Mouse (Mus musculus) brain, embryonic 14.5 days (tissue): ENCODE measurements around the gene C2cd5. TPM values are rescaled to one million over a fixed set of nuclear protein-coding genes. Genes with fewer than 3 reads are reported as not detected.

Experiments
- DNase-seq: peaks from one replicate; pipeline ENCODE4 v3.0.0-alpha.2; 2011; ENCODE audit warnings: low read depth
- CTCF ChIP-seq: fragments of 200-500 bp; IDR thresholded peaks from 2 replicates; pipeline ENCODE4 v1.5.1; 2012; ENCODE audit warnings: inconsistent platforms, mild to moderate bottlenecking, moderate library complexity, borderline replicate concordance; ENCODE audit not compliant: insufficient read depth, insufficient read length; ENCODE audit errors: extremely low read depth
- POLR2A ChIP-seq: fragments of 200-500 bp; IDR thresholded peaks from 2 replicates; pipeline ENCODE4 v1.6.1; 2012; ENCODE audit warnings: mild to moderate bottlenecking, inconsistent platforms, borderline replicate concordance; ENCODE audit not compliant: poor library complexity, insufficient read depth, insufficient read length, severe bottlenecking; ENCODE audit errors: extremely low read depth
- polyA plus RNA-seq: library from polyadenylated mRNA; depleted of rRNA; stranded (reverse); fragments of >200 nt; gene quantifications from 2 replicates; pipeline ENCODE4 v1.2.3, GENCODE M21; 2012

C2cd5 gene
- polyA plus RNA-seq, 1 experiment: 93.5 TPM

DNA sequence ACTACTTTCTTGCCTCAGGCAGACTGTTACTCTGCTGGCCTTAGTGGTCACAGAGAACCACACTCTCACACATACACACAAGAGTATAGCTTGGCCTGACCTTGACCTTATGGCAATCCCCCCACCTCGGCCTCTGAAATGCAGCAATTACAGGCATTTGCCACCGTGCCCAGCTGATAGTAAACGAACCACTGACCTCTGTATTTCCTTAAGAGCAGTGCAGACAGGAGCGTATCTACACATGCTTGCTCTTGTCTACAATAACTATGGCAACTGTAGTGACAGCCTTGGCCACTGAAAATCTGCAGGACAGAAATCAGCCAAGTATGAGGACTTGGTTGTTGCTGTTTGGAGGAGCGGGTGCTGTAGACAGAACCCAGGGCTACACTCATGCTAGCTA lies 37.4 kb upstream of the C2cd5 start:
- no peak for TF ChIP-seq CTCF
- no peak for TF ChIP-seq POLR2A
- no peak for DNase-seq

DNA sequence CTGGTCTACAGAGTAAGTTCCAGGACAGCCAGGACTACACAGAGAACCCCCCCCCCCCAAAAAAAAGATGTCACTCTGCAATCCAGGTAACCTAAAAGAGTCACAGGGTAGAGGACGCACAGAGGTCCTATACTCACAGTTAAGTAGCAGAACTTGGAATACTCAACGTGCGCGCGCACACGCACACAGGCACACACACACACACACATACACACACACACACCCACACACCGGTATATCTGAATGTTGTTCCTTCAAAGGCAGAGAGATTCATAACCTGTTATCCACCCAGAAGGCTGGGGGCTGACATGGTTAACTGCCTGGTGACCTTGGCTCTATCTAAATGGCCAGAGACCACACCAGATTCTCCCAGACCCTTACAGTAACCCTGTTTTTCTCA lies 36.7 kb upstream of the C2cd5 start:
- no peak for DNase-seq
- no peak for TF ChIP-seq CTCF
- no peak for TF ChIP-seq POLR2A

DNA sequence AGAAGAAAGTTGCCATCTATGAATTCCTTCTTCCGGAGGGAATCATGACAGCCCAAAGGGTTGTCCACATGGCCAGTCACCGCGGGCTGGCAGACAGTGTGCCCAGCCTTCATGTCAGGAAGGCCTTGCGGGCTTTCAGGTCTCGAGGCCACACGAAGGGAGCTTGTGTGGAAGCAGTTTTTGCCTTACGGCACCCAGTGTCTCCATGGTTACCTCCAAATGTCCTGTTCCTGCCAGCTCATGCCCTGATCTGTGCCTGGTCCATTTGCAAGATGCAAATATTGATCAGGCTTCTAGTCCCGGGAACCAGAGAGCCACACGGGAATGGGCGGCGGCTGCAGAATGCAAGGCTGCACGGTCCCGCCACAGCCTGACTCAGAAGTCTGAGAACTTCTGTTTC lies 35.2 kb upstream of the C2cd5 start:
- TF ChIP-seq CTCF (no peak), POLR2A (no peak)
- no peak for DNase-seq

DNA sequence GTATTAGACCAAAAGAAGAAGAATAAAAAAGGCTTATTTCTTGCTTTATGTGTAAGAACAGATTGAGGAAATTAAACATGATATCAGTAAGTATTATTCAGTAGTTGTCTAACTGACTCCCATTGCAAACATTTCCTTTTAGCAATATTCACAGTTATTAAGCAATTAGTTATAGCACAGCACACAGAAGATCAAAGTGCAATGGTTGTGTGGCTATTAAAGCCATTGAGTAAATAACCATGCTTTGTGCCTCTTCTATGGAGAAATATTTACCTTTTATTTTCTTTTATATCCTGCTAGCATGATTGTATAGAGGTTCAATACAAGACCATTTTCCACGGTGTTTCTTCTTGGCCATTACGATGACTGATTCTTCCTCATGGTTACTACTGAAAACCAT lies 33.2 kb upstream of the C2cd5 start:
- no peak for TF ChIP-seq CTCF
- no peak for TF ChIP-seq POLR2A
- no peak for DNase-seq

DNA sequence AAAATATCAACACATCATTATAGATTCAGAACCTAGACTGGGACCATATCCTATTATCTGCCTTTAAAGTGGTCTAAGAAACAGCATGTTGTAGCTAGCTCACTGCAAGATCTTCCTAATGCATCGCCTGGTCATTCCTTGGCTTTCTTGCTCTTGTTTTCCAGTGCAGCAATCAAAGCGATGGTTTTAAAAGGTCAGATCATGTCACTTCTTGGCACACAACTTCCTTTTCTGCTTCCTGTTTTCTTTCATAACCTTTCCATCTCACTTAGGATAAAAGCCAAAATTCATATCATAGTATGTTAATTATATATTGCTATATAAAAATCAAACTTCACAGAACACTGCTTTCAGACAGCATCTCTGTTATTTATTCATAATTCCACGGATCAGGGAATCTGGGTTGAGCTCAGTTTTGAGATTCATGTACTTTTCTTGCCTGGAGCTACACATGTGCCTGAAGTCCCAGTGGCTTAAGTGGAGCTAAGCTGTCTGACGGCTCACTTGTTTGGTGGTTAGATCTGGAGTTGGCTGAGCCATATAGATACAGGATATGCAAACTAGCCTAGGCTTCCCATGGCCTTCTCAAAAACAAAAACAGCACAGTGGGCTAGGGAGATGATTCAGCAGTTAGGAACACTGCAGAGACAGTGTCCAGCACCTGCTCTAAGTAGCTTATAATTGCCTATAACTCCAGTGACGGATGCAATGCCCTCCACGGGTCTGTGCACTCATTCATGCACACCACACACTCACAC lies 32.1 kb upstream of the C2cd5 start:
- no peak for TF ChIP-seq CTCF
- TF ChIP-seq POLR2A: no peak
- no peak for DNase-seq

DNA sequence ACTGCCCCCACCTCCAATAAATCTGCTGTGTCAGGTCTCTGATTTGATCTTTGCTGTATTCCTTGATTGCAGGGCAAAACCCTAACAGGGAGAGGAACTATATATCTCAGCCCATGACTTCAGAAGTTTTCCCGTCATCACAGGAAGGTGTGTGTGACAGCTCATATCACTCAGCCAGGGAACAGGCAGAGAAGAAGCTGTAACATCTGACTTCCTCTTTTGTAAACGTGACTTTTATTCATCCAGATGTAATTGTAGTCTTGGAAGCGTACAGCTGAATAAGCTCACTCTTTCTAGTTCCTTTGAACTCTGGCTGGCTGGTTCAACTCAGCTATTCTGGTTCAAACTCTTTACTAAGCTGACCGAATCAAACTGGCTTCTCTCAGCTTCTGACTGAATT lies 30.5 kb upstream of the C2cd5 start:
- no peak for DNase-seq
- TF ChIP-seq CTCF (no peak), POLR2A (no peak)

DNA sequence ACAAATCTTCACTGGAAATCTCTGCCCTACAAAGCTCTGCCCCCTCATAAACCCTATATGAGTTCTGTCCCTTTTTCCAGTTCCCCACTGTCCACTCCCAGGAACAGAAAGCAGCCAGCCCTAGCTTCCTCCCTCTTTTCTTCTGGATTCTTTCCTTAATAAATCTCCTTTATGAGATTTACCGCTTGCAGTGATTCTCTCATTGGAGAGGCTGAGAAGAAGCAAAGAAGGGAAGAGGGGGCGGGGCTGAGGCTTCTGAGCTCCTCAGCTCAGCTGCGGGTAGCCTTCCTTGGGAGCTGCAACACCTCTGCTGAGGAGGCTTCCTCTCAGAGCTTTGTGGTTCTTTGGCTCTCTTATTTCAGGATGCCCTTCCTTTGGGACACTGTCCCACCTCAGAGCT lies 30.0 kb upstream of the C2cd5 start:
- TF ChIP-seq CTCF (no peak), POLR2A (no peak)
- DNase-seq: no peak

DNA sequence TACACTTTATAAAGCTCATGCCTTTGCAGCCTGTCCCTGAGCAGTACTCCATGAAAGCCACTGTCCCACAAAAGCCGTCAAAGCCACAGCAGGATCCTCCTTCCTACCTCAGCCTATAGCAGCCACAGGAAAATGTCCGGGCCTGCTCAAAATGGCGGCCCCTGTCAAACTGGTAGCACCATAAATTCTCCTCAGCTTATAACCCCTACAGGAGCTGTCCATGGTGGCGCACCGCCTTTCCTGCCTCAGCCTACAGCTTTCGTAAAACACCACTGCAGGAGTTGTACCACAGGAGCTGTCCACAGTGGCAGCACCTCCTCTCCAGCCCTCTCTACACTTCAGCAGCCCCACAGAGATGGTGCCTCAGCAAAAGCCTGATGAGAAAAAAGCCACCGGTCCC lies 29.5 kb upstream of the C2cd5 start:
- TF ChIP-seq CTCF (no peak), POLR2A (no peak)
- no peak for DNase-seq

DNA sequence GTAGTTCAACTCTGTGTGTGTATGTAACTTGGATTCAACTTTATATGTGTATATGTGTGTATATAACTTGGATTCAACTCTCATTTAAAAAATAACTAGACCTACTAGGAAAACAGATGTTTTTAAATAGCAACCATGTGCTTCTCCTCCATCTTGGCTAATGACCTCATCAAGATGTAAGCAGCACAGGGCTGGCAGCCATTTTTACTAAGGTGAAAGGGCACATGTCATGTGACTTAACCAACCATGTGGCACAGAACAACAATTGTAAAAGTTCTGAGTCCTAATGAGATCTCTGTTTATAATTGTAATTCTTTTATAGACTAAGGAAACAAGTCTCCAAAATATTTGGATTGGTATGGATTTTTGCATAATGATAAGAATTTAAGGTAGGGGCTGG lies 25.8 kb upstream of the C2cd5 start:
- DNase-seq: no peak
- no peak for TF ChIP-seq CTCF
- no peak for TF ChIP-seq POLR2A

DNA sequence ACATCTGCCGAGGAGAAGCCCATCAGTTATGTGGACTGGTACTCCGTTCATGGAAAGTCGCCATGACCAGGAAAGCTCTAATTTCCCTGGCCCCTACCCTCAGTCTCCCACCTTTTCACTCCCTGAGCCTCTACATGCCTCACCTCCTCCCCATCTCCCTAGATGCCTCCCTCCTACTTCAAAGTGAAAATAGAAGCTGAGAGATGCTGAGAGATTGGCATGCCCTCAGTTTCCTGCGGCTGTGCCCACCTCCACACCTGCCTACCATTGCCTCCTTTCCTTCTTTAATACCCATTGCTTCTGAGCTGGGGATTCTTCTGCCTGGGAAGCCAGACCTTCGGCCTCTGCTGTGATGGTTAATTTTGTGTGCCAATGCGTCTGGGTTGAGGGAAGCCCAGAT lies 19.4 kb upstream of the C2cd5 start:
- DNase-seq: no peak
- no peak for TF ChIP-seq CTCF
- no peak for TF ChIP-seq POLR2A

DNA sequence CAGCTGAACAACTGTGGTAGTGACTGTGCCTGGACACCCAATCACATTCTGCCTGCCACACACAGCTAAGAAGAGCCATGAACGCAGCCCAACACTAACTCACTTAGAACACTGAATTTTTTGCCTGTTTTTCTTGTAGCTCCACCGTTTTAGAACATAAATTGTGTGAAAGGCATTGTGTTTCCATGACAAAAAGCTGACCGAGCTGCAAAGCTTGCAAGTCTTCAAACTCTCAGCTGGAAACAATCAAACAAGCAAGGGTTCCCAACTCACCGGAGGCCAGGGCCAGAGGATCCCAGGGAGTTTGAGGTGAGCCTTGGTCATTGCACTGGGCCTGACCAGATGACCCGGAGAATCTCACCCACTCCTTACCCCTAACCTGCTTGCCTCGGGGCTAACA lies 16.8 kb upstream of the C2cd5 start:
- DNase-seq: no peak
- TF ChIP-seq POLR2A (no peak), CTCF (no peak)

DNA sequence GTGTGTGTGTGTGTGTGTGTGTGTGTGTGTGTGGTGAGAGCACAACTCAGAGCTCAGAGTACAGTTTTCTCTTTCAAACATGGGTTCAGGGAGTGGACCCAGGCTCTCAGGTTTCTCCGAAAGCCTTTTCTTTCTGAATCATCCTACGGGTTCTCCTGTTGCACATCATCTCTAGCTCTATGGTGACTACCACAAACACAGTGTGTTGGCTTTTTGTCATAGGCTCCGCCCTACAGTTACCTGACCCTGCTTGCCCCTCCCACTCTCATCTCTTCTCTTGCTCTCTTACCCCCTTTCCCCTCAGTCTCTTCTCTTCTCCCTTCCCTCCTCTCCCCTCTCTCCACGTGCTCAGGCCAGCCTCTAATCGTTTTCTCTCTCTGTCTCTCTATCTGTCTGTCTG lies 15.6 kb upstream of the C2cd5 start:
- TF ChIP-seq POLR2A (no peak), CTCF (no peak)
- no peak for DNase-seq

DNA sequence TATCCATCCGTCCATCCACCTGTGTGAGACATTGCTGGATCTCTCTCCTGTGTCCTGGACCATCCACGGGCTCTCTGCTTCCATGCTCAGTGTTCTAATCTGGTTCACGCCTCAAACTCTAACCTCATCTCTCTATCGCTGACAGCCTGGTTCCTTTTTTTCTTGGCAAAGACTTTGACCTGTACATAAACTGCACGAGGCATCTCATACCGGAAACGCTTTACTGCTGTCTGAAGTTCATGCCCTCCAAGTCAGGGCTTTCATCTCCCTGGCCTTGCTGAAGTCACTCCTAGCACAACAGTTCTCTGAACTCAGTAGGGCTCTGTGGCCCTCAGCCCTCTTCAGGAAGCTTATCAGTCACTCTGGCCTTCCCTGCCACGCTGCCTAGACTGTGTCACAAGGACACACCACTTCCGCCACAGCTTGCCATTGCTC lies 15.1 kb upstream of the C2cd5 start:
- TF ChIP-seq POLR2A: no peak
- no peak for TF ChIP-seq CTCF
- no peak for DNase-seq

DNA sequence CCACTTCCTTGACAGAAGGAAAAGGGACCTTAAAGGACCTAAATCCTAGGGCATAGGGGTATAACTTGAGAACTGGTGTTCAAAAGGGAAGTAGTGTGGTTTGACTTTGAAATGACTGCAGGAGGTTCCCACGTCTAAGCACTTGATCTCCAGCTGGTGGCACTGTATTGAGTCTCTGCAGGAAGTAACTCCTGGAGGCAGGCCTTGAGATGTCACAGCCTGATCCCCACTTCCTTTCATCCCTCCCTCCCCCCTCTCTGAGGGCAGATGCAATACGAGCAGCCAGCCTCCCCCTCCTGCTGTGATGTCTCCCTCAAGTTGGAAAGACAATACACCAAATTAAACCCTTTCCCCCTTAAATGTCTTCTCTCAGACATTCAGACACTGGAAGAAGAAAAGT lies 14.6 kb upstream of the C2cd5 start:
- DNase-seq: peak; percentile 26
- no peak for TF ChIP-seq POLR2A
- no peak for TF ChIP-seq CTCF
